Mouse (Mus musculus) cerebellum, postnatal 4 days (tissue): ENCODE measurements around the gene 4931406P16Rik.

Experiments used
- DNase-seq, 2 experiments: peaks; one replicate each; pipeline ENCODE4 v3.0.0; 2022; ENCODE audit warnings: low spot score in 2 of 2, mixed read lengths in 1 of 2

4931406P16Rik gene

DNA sequence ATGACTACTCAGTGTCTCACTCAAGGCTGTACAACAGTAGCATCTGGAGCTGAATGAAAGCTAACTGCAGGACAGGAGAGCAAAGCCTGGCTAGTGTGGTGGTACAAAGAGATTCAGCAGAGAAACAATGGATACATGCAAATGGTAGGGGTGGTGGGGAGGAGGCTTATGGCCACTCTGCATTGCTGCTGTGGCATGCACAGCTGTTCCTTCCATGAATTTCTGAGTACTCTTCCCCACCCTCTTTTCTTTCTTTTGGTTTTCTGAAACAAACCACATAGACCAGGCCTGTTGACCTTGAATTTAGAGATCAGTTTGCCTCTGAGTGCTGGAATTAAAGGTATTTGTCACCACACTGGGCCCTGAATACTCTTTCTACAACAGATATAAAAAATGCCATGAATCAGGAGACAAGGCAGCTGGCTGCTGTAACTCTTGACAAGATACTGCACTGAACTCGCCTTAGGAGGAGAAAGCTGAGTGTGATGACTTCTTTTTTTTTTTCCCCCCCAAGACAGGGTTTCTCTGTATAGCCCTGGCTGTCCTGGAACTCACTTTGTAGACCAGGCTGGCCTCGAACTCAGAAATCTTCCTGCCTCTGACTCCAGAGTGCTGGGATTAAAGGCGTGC, 66.4 kb downstream of the 4931406P16Rik start:
- no peak for DNase-seq

DNA sequence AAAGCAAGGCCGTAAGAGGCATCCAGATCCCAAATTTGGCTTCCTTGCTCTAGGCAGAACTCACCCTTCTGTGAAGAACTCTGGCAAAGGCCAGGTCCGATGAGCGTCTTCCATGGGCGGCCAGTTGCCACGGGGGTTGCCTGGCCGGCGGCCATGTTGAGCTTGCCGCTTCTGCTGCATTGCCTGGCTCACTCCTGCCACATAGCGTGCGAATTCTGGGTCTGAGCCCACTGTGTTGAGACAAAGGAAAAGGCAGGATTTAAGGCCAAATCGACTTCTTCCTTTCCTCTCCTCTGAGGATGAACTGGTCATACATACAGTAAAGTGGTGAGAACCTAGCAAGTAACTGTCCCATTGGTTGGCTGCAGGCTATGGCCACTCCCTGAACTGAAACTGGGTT, 71.2 kb downstream of the 4931406P16Rik start:
- peak; percentile 44 to 81 for DNase-seq

- no peak for DNase-seq
Observed at GRCm38 (mm10) chr7:34238086-34238485, 75.3 kb downstream of the 4931406P16Rik start.

DNA sequence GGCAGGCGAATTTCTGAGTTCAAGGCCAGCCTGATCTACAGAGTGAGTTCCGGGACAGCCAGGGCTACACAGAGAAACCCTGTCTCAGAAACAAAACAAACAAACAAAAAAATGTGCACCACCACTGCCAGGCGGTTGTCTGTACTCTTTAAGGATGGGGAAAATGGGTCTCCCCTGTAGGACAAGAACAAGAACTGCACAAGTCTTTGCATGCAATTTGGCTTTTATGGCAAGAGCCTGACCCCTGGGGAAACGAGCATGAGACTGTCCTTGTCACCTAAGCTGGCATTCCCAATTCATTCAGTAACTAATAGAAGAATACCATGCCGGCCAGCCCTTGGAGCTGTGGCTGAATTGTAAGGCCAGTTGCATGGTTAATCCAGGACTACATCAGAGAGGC, 77.7 kb downstream of the 4931406P16Rik start:
- no peak for DNase-seq

DNA sequence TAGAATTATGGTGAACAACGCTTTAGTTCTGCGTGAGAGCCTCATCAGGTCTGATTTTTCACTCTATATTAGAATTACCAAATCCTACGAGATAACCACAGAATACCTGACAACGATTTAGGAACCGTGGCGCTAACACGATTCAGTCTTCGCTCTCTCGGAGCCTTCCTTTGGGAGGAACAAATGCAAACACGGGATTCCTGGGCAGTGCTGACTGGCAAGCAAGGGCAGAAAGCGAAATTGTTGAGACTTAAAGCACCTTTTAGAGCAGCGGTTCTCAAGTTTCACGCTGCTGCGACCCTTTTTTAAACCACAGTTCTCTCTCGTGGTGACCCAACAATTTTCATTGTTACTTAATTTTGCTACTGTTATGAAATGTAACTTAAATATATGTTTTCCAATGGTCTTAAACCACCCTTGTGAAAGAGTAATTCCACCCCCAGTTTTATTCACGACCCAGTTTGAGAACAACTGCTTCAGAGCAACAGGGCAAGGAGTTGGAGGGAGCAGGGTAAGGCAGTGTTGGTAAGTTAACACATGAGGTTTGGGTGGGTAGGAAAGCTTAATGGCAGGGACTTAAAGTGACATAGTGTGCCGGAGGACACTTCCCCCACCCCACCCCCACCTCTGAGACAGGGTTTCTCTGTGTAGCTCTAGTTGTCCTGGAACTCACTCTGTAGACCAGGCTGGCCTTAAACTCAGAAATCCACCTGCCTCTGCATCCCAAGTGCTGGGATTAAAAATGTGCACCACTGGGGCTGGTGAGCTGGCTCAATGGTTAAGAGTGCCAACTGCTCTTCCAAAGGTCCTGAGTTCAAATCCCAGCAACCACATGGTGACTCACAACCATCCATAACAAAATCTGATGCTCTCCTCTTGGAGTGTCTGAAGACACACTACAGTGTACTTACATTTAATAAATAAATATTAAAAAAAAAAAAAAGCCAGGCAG, 78.5 kb downstream of the 4931406P16Rik start:
- DNase-seq, result no peak

DNA sequence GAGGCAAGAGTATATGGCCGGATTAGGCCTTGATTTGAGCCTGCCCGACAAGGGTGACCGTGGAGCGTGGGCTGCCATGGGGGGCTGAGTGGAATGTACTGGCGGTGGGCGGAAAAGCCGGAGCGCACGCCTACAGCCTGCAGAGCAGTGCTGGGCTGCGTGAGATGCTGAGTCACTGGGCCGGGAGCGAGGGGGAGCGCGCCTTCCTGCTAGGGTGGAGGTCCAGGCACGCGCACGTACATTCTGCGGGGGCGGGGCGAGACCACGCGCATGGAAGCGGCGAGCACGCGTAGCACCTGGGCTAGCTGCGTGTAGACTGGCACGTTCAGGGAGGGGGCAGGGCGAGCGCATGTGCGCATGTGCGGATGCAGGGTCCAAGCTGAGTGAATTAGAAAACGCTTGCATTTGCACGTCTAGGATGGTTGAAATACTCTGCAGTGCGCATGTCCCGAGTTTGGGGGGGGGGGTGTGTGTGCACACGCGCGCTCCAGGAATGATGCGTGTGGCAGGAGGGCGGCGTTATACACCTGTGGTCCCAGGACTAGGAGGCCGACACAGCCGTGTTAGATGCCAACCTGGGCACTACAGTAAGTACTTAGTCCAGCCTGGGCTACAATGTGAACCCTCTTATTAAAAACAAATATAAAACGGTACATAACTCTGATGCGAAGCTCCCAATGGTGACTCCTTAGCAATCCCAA, 79.3 kb downstream of the 4931406P16Rik start:
- peak; percentile 98 to 99 for DNase-seq

- no peak for DNase-seq
Observed at GRCm38 (mm10) chr7:34232785-34233725, 80.3 kb downstream of the 4931406P16Rik start.

- DNase-seq, result peak; percentile 56 to 73
Observed at GRCm38 (mm10) chr7:34230116-34230515, 83.2 kb downstream of the 4931406P16Rik start, which contains the start of gene Gpi1. Gene Gpi1 (minus strand): TSS chr7:34230336.

DNA sequence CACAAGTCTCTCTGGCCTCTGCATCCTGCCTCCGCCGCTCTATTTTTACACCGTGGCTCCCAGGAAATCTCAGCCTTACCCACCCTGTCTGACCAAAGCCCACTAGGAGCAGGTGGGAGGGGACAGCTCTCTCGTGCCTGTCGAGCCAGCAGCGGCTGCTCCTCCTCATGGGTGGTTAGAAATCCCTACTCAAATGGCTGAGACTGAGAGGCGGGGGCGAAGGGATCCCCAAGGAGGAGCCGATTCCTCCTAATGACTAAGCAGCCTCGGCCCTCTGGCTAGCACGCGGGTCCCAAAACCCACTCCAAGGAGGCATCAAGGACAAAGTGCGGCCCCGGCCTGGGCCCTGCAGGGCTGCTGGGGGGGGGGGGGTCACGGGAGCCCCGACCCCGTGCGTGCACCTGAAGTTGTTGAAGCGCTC, 83.7 kb downstream of the 4931406P16Rik start:
- peak; percentile 34 to 47 for DNase-seq

GRCm38 (mm10) chr7:34229153-34229552, 84.2 kb downstream of the 4931406P16Rik start:
- DNase-seq, result no peak

DNA sequence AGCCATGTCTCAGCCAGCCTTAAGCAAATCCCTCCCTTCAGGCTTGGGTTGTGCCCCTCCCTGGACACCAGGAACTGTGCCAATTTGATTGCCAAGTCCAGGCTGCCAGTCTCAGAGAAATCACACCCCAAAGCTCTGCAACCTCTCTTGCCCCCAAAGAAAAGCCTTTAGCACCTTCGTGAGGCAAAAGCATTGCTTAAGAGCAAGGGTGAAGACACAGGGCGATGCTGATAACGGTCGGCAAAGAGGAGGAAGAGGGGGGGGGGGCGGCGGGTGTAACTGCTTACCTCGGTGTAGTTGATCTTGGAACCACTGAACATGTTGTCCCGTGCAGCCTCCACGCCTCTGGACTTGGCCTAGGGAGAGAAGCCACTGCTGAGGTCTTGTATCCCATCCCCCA, 84.7 kb downstream of the 4931406P16Rik start:
- DNase-seq, result no peak

DNA sequence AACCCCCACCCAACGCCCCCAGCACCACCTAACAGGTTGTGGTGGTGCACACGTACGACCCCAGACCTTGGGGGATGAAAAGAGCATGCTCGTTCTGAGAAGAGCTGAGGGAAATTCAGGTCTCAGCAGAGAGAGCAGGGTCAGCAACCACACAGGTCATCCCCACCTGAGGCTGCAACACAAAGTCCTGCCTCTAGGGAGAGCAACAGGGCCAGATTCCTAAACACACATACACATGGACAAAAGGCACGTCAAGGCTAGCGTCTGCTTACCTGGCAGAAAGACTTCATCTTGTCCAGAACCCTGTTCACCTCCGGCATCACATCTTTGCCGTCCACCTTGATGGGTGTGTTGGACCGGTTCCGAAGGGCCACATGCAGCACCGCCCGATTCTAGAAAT, 86.5 kb downstream of the 4931406P16Rik start:
- DNase-seq, result no peak

DNA sequence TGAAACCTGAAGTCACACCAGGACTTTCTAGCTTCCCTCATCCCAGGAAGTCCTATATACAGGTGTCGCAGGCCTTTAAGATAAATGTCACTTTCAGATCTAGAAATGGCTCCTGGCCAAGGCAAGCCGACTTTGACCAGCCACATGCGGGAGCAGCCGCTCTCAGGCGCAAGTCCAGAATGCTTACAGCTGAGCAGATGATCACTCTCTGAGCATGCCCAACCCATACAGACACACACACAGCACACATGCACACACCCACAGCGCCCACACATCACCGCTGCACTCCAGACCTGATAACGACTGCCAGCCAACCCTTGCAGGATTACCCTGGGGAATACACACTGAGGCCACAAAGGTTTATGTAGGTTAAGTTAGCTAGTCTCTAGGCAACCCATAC, 87.3 kb downstream of the 4931406P16Rik start:
- no peak for DNase-seq

GRCm38 (mm10) chr7:34224308-34224707, 89.0 kb downstream of the 4931406P16Rik start:
- DNase-seq, result no peak

- no peak for DNase-seq
Observed at GRCm38 (mm10) chr7:34222340-34222739, 91.0 kb downstream of the 4931406P16Rik start.

- DNase-seq, result no peak
Observed at GRCm38 (mm10) chr7:34221594-34222250, 91.6 kb downstream of the 4931406P16Rik start.

GRCm38 (mm10) chr7:34218496-34218895, 94.9 kb downstream of the 4931406P16Rik start:
- DNase-seq, result no peak

- no peak for DNase-seq
Observed at GRCm38 (mm10) chr7:34216474-34216873, 96.9 kb downstream of the 4931406P16Rik start.

GRCm38 (mm10) chr7:34215481-34215880, 97.9 kb downstream of the 4931406P16Rik start:
- DNase-seq, result no peak

DNA sequence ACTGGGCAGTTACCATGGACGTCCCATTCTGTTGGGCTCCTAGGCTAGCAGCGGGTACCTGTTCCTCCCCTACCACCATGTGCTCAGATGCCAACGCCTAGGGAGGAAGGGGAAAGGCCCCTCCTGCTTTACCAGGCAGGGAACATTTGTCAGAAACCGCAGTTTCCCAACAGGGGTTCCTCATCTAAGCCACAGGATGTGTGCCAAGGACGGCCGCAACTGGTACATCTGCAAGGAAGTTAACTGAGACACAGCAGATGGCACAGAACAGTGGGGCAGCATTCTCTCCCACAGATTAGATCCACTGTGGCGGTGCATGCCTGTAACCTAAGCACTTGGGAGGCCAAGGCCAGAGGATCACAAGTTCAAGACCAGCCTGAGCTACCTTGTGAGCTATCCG, 98.7 kb downstream of the 4931406P16Rik start:
- no peak for DNase-seq

DNA sequence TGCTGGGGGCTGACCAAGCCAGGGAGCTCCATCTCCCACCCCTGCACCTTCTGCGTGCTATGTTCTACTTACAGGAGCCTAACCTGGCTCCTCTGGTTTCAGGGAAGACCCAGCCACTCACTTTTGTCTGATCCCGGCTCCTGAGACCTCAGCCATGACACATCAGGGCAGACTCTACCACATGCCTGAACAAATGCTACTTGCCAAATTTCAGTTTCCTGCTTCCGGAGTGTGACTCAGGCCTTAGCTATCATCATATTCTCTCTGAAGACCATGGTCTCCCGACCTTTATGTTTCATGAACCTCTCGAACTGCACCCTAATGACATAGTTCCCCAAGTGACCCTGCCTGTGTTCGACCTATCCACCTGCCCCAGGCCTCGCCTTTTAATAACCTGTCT, 100.1 kb downstream of the 4931406P16Rik start:
- no peak for DNase-seq
